In the genomic region with DNA sequence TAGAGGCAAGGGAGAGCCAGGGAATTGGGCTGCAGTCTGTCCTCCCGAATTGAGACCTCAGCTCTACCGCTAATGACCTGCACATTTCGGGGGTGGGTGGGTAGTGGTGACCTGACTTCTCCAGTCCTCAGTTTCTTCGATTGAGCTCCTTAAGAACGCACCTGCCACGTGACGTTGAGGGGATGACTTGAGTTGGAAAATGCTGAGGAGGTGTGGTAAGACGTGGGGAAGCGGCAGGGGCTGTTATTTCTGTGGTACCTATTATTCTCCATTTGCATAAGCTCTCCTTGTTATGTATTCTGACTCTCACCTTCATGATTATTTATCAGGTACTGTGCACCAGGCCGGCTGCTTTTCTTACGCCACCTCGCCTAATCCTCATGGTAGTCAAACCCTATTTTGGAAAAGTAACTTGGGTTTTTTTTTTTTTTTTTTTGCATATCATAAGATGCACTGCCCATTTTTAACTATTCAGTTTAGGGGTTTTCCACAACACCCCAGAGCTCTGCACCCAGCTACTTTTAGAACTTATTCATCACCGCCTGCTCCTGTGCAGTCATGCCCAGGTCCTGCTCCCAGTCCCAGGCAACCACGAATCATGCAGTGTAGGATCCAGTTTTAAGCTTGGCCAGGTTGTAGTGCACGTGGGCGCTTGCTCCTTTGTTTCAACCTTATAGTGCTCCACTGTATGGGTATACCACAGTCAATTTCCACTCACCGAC, we compare ENCODE assay signal across 26 mouse cellular contexts. TPM values are rescaled to one million over a fixed set of nuclear protein-coding genes. Genes with fewer than 3 reads are reported as not detected.
DNase-seq lines count a peak whose midpoint lies in the region; ATAC-seq and TF ChIP-seq lines count a peak whose summit lies in the region.
"Had no signal": no experiment of that assay in that cellular context is flagged by ENCODE, and none has a peak within 500 bp of the region (broad histone marks: within the 10 kb centered on the region; RNA-seq: fewer than 3 reads in every experiment).

No protein-coding gene starts in this region.

- peak; percentile 87 for DNase-seq in A20 (ENCODE audit: low read depth, low spot score)
- DNase-seq in B cell, adult 2 months, result peak; percentile 55 to 61
- DNase-seq in brain, adult 2 months (ENCODE audit: low read depth, low spot score), result peak; percentile 46
- no peak for DNase-seq in urinary bladder, postnatal 14 days (ENCODE audit: low spot score)
- DNase-seq in lung, postnatal 36 days, result no peak
- DNase-seq: adrenal gland, adult 2 months; cerebellum, adult 18-20 months; cerebellum, postnatal 14 days; embryo, embryonic 11 days; heart, postnatal 10 days; left cerebral cortex, postnatal 4 days; retina, postnatal 1 day; right cerebral cortex, postnatal 25 days had no signal

- H3K27ac ChIP-seq in olfactory bulb, adult 2 months (ENCODE audit: insufficient read depth, low read depth, low read length), result peak overlapping the region; percentile 81
- no peak overlapping the region for H3K27ac ChIP-seq in intestine, postnatal 0 days (ENCODE audit: low read depth, low read length)
- H3K27ac ChIP-seq: embryonic facial prominence, embryonic 13.5 days; forebrain, embryonic 12.5 days; kidney, postnatal 0 days; limb, embryonic 15.5 days; liver, embryonic 15.5 days had no signal

- no peaks in the 10 kb centered on the region for H3K27me3 ChIP-seq in intestine, postnatal 0 days (replicated peaks; ENCODE audit: control insufficient read depth, insufficient read depth, low read length)
- H3K27me3 ChIP-seq: embryonic facial prominence, embryonic 13.5 days; forebrain, embryonic 12.5 days; heart, embryonic 12.5 days; limb, embryonic 15.5 days; liver, embryonic 15.5 days; lung, embryonic 15.5 days had no signal

- H3K4me1 ChIP-seq in olfactory bulb, adult 2 months (ENCODE audit: control insufficient read depth, insufficient read depth, low read length), result peaks cover 29% of the 10 kb centered on the region
- no peaks in the 10 kb centered on the region for H3K4me1 ChIP-seq in intestine, postnatal 0 days (replicated peaks; ENCODE audit: control insufficient read depth, insufficient read depth, low read length)
- H3K4me1 ChIP-seq: embryonic facial prominence, embryonic 13.5 days; heart, embryonic 12.5 days; limb, embryonic 15.5 days; liver, embryonic 15.5 days had no signal

- TF ChIP-seq POLR2A in olfactory bulb, adult 2 months (IDR thresholded peaks at IDR 0.05; ENCODE audit: insufficient read depth, low read depth, low read length), result no peak

- H3K9ac ChIP-seq in intestine, postnatal 0 days (ENCODE audit: low read depth, low read length), result no peak overlapping the region
- H3K9ac ChIP-seq: embryonic facial prominence, embryonic 13.5 days; forebrain, embryonic 12.5 days; heart, embryonic 12.5 days; limb, embryonic 15.5 days; liver, embryonic 15.5 days; lung, embryonic 15.5 days had no signal

- H3K4me3 ChIP-seq in olfactory bulb, adult 2 months (ENCODE audit: insufficient read depth, low read depth, low read length), result no peak overlapping the region
- no peak overlapping the region for H3K4me3 ChIP-seq in intestine, postnatal 0 days (ENCODE audit: low read depth, low read length)
- H3K4me3 ChIP-seq: embryonic facial prominence, embryonic 13.5 days; erythroblast, embryonic 14.5 days; forebrain, embryonic 12.5 days; heart, embryonic 12.5 days; limb, embryonic 15.5 days; liver, embryonic 15.5 days; lung, embryonic 15.5 days had no signal

- no peaks in the 10 kb centered on the region for H3K9me3 ChIP-seq in intestine, postnatal 0 days (ENCODE audit: control insufficient read depth)
- H3K9me3 ChIP-seq: embryonic facial prominence, embryonic 13.5 days; forebrain, embryonic 12.5 days; G1E; heart, embryonic 12.5 days; limb, embryonic 15.5 days; liver, embryonic 15.5 days; lung, embryonic 15.5 days had no signal

- no peak for TF ChIP-seq CTCF in olfactory bulb, adult 2 months (IDR thresholded peaks at IDR 0.05; ENCODE audit: insufficient read depth, low read depth, low read length)
- TF ChIP-seq CTCF in intestine, postnatal 0 days (IDR thresholded peaks at IDR 0.05; ENCODE audit: low read depth), result no peak

- 73% methylated on average over 17 of the region's 17 CpGs for WGBS in olfactory bulb, adult 2 months
- 86% methylated on average over 17 of the region's 17 CpGs for WGBS in intestine, postnatal 0 days

- no peaks in the 10 kb centered on the region for H3K36me3 ChIP-seq in intestine, postnatal 0 days (ENCODE audit: control insufficient read depth, insufficient read depth)
- H3K36me3 ChIP-seq: embryonic facial prominence, embryonic 13.5 days; forebrain, embryonic 12.5 days; G1E; heart, embryonic 12.5 days; limb, embryonic 15.5 days; liver, embryonic 15.5 days; lung, embryonic 15.5 days had no signal

- no peak for ATAC-seq in intestine, postnatal 0 days
- ATAC-seq: Patski had no signal

- H3K4me2 ChIP-seq in intestine, postnatal 0 days (replicated peaks; ENCODE audit: low read depth), result no peak overlapping the region
- H3K4me2 ChIP-seq: embryonic facial prominence, embryonic 13.5 days; forebrain, embryonic 12.5 days; heart, embryonic 12.5 days; limb, embryonic 15.5 days; liver, embryonic 15.5 days; lung, embryonic 15.5 days; midbrain, embryonic 11.5 days had no signal

RNA-seq across cellular contexts. Expression of gene Ppp1r16b, which starts 35.5 kb away (rescaled TPM):
- 72.6 TPM in 1 of 2 replicates, not detected in the other for polyA plus RNA-seq in olfactory bulb, adult 2 months (2012; ENCODE audit: insufficient read depth, insufficient read length, low replicate concordance, missing spikeins)
- polyA plus RNA-seq in intestine, postnatal 0 days (2015; fragmentation: Nextera tagmentation; extraction: Ambion mirVana), result 3.3 and 3.4 TPM in 2 replicates
- polyA plus RNA-seq: G1E had no signal

Comparison
In these comparisons a context has a peak if more than half of its experiments do, and no peak if none do; other contexts are left out.
1. DNase-seq: peak in A20 (single experiment), B cell, adult 2 months (2 of 2) and brain, adult 2 months (single experiment); none in urinary bladder, postnatal 14 days (single experiment) and lung, postnatal 36 days (single experiment).